Mouse (Mus musculus) heart, postnatal 0 days (tissue): Measurements from ENCODE around the gene Cutc. TPM values are rescaled to one million over a fixed set of nuclear protein-coding genes. Genes with fewer than 3 reads are reported as not detected.

Experiments
- ATAC-seq: fragments of 200-750 bp; cut with Nextera tagmentation; 2 replicates; pipeline ENCODE4 v1.8.0; 2017; ENCODE audit warnings: low read depth, moderate number of reproducible peaks, moderate library complexity; ENCODE audit not compliant: insufficient read depth
- DNase-seq: peaks from one replicate; pipeline ENCODE4 v3.0.0-alpha.2; 2016; ENCODE audit warnings: low spot score
- H3K27ac ChIP-seq: fragments of 300-500 bp; sonication (generic); 2 replicates; pipeline ENCODE4 v1.5.1; 2014; ENCODE audit warnings: low read depth, mild to moderate bottlenecking
- H3K27me3 ChIP-seq: fragments of 300-500 bp; sonication (generic); 2 replicates; pipeline ENCODE4 v1.6.1; 2014; ENCODE audit warnings: low read length, mixed read lengths; ENCODE audit not compliant: control insufficient read depth, insufficient read depth
- H3K36me3 ChIP-seq: fragments of 300-500 bp; sonication (generic); replicated peaks from 2 replicates; pipeline ENCODE4 v1.6.1; 2014; ENCODE audit warnings: low read length, mixed read lengths; ENCODE audit not compliant: control insufficient read depth, insufficient read depth
- H3K4me1 ChIP-seq: fragments of 300-500 bp; sonication (generic); 2 replicates; pipeline ENCODE4 v1.6.1; 2014; ENCODE audit warnings: antibody characterized with exemption; ENCODE audit not compliant: control insufficient read depth, insufficient read depth
- H3K4me2 ChIP-seq: fragments of 300-500 bp; sonication (generic); 2 replicates; pipeline ENCODE4 v1.6.1; 2014; ENCODE audit warnings: low read depth, mild to moderate bottlenecking, low read length, moderate library complexity
- H3K4me3 ChIP-seq: fragments of 300-500 bp; sonication (generic); 2 replicates; pipeline ENCODE4 v1.5.1; 2014; ENCODE audit warnings: low read depth, low read length
- H3K9ac ChIP-seq: fragments of 300-500 bp; sonication (generic); replicated peaks from 2 replicates; pipeline ENCODE4 v1.6.1; 2014; ENCODE audit warnings: low read depth, low read length, mixed read lengths
- H3K9me3 ChIP-seq: fragments of 300-500 bp; sonication (generic); replicated peaks from 2 replicates; pipeline ENCODE4 v1.6.1; 2016; ENCODE audit warnings: low read length; ENCODE audit not compliant: control insufficient read depth
- CTCF ChIP-seq: IDR thresholded peaks from 2 replicates; pipeline ENCODE4 v1.5.1; 2016; ENCODE audit warnings: antibody characterized with exemption, control low read depth, low read depth
- EP300 ChIP-seq: IDR thresholded peaks from 2 replicates; pipeline ENCODE4 v1.6.1; 2016; ENCODE audit warnings: antibody characterized with exemption, low read depth
- WGBS: fragments of 180-500 bp; shearing (Covaris S2); extraction: QIAGEN DNeasy Blood & Tissue Kit; methylation state at CpG from one replicate; pipeline ENCODE4 v1.1.7; 2014; 5-methylcytosine and 5-hydroxymethylcytosine counted together
- polyA plus RNA-seq: library from polyadenylated mRNA; unstranded; fragments of >200 nt; fragmentation: Nextera tagmentation; extraction: Ambion mirVana; gene quantifications from 2 replicates; pipeline ENCODE4 v1.2.1, GENCODE M21; 2015
- total RNA-seq: library from RNA; depleted of rRNA; stranded (reverse); fragments of >200 nt; gene quantifications from 2 replicates; pipeline ENCODE4 v1.2.3, GENCODE M21; 2014; ENCODE audit warnings: low replicate concordance; rRNA removed

The Cutc gene
- total RNA-seq (1.1 and 14.7 TPM in 2 replicates), polyA plus RNA-seq (15.1 and 15.8 TPM in 2 replicates)

GRCm38 (mm10) chr19:43752489-43753225 lies at the start of gene Cutc, which contains the start of gene Cox15:
TSS of gene Cutc (plus strand) at chr19:43752996.
TSS of gene Cox15 (minus strand) at chr19:43753000.
- WGBS = under 1% methylated on average over 62 of the region's 62 CpGs
- Histone ChIP-seq H3K9me3 (no peaks in the 10 kb centered on the region), H3K36me3 (peaks cover 33% of the 10 kb centered on the region), H3K9ac (peak within 1 kb of the TSS; percentile 58), H3K4me3 (peak within 1 kb of the TSS; percentile 64), H3K4me2 (peak within 1 kb of the TSS; percentile 60), H3K27ac (peak within 1 kb of the TSS; percentile 96), H3K27me3 (no peaks in the 10 kb centered on the region), H3K4me1 (peaks cover 5% of the 10 kb centered on the region; the same call in 1 of the 2 replicates)
- DNase-seq (peak; percentile 95), ATAC-seq (peak; percentile 90)
- TF ChIP-seq CTCF (peak; percentile 23; the same call in 1 of the 2 replicates), EP300 (no peak)

GRCm38 (mm10) chr19:43704211-43704610 lies 48.6 kb upstream of the Cutc start:
- Histone ChIP-seq H3K27ac (no peak overlapping the region), H3K9ac (no peak overlapping the region), H3K4me1 (no peaks in the 10 kb centered on the region), H3K4me2 (no peak overlapping the region), H3K4me3 (no peak overlapping the region), H3K9me3 (no peaks in the 10 kb centered on the region), H3K27me3 (no peaks in the 10 kb centered on the region), H3K36me3 (peaks cover 43% of the 10 kb centered on the region)
- TF ChIP-seq EP300 = no peak
- no peak for TF ChIP-seq CTCF
- DNase-seq (no peak), ATAC-seq (no peak)
- WGBS = 90% methylated on average over 11 of the region's 11 CpGs

- no peak for TF ChIP-seq EP300
- no peak for TF ChIP-seq CTCF
- Histone ChIP-seq H3K27me3 (no peaks in the 10 kb centered on the region), H3K36me3 (peaks cover 41% of the 10 kb centered on the region), H3K9me3 (no peaks in the 10 kb centered on the region), H3K9ac (no peak overlapping the region), H3K4me1 (no peaks in the 10 kb centered on the region), H3K27ac (no peak overlapping the region), H3K4me3 (no peak overlapping the region), H3K4me2 (no peak overlapping the region)
- WGBS = 91% methylated on average over 17 of the region's 17 CpGs
- DNase-seq (no peak), ATAC-seq (no peak)
These were observed 47.9 kb upstream of the Cutc start for GRCm38 (mm10) chr19:43704787-43705497.

DNA sequence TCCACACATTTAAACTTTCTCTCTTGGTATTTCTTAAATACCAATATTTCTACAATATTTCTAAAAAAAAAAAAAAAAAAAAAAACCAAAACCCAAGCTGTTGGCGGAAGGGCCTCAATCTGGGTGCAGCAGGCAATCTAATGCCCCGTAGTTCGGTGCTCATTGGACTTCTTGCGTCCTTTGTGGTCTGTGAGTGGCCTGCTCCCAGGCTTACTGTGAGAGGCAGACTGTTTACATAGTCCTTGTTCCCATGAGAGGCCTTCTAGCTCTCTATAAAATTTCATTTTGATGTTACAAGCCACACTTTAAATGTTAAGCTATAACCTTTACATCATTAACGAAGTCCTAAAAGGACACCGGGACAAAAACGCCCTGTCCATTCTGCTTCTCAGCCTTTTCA lies 44.6 kb upstream of the Cutc start:
- no peaks in the 10 kb centered on the region for H3K4me1 ChIP-seq
- no peaks in the 10 kb centered on the region for H3K9me3 ChIP-seq
- TF ChIP-seq EP300 (no peak), CTCF (no peak)
- no peak overlapping the region for H3K4me3 ChIP-seq
- WGBS = 93% methylated on average over 7 of the region's 7 CpGs
- no peak overlapping the region for H3K27ac ChIP-seq
- H3K4me2 ChIP-seq = no peak overlapping the region
- DNase-seq (no peak), ATAC-seq (no peak)
- H3K36me3 ChIP-seq = peaks cover 32% of the 10 kb centered on the region
- H3K27me3 ChIP-seq = no peaks in the 10 kb centered on the region
- H3K9ac ChIP-seq = no peak overlapping the region

- Histone ChIP-seq H3K4me1 (no peaks in the 10 kb centered on the region), H3K9ac (no peak overlapping the region), H3K9me3 (no peaks in the 10 kb centered on the region), H3K27ac (no peak overlapping the region), H3K4me3 (no peak overlapping the region), H3K27me3 (no peaks in the 10 kb centered on the region), H3K4me2 (no peak overlapping the region), H3K36me3 (peaks cover 27% of the 10 kb centered on the region)
- 89% methylated on average over 8 of the region's 8 CpGs for WGBS
- DNase-seq = no peak
- TF ChIP-seq EP300 = no peak
- no peak for TF ChIP-seq CTCF
- no peak for ATAC-seq
These were observed 43.5 kb upstream of the Cutc start for GRCm38 (mm10) chr19:43709317-43709716.
